21 mouse cellular contexts compared by ENCODE assay signal in genomic region chr1:167116733-167117132, GRCm38 (mm10).
DNase-seq lines count a peak whose midpoint lies in the region; ATAC-seq and TF ChIP-seq lines count a peak whose summit lies in the region.
"Had no signal": no experiment of that assay in that cellular context is flagged by ENCODE, and none has a peak within 500 bp of the region (broad histone marks: within the 10 kb centered on the region; RNA-seq: fewer than 3 reads in every experiment).

No protein-coding gene starts in this region.

- 81% methylated on average over 3 of the region's 3 CpGs for WGBS in hindbrain, embryonic 11.5 days
- WGBS in hindbrain, embryonic 16.5 days = 49% methylated on average over 3 of the region's 3 CpGs
- 71% methylated on average over 3 of the region's 3 CpGs for WGBS in midbrain, embryonic 13.5 days
- 62% methylated on average over 3 of the region's 3 CpGs for WGBS in midbrain, postnatal 0 days
- 30% methylated on average over 3 of the region's 3 CpGs for WGBS in forebrain, embryonic 16.5 days
- WGBS in heart, adult 2 months = 71% methylated on average over 3 of the region's 3 CpGs

- no peak for TF ChIP-seq POLR2A in heart, adult 2 months (IDR thresholded peaks at IDR 0.05; ENCODE audit: insufficient read depth, low read depth, low read length)

- 0 out of 2 replicates have a peak, but pooled peaks have one; percentile 15 for ATAC-seq in hindbrain, embryonic 11.5 days (ENCODE audit: low FRiP score)
- ATAC-seq in hindbrain, embryonic 16.5 days = no peak
- ATAC-seq in midbrain, embryonic 13.5 days = no peak
- no peak for ATAC-seq in midbrain, postnatal 0 days (ENCODE audit: low FRiP score)
- peak; percentile 66 for ATAC-seq in forebrain, embryonic 16.5 days
- ATAC-seq: activated CD4-positive, CD25-positive, alpha-beta regulatory T cell, adult 4 months; intestine, embryonic 15.5 days; Patski had no signal

- H3K9ac ChIP-seq in hindbrain, embryonic 11.5 days (ENCODE audit: low read depth, low read length) = no peak overlapping the region
- no peak overlapping the region for H3K9ac ChIP-seq in hindbrain, embryonic 16.5 days (ENCODE audit: low read depth, low read length)
- no peak overlapping the region for H3K9ac ChIP-seq in midbrain, embryonic 13.5 days (replicated peaks)
- H3K9ac ChIP-seq in midbrain, postnatal 0 days (replicated peaks; ENCODE audit: low read length, poor library complexity, severe bottlenecking) = no peak overlapping the region
- no peak overlapping the region for H3K9ac ChIP-seq in forebrain, embryonic 16.5 days (replicated peaks; ENCODE audit: low read depth, low read length)
- no peak overlapping the region for H3K9ac ChIP-seq in heart, adult 2 months (ENCODE audit: low read depth, low read length)
- H3K9ac ChIP-seq: embryonic facial prominence, embryonic 15.5 days; intestine, embryonic 15.5 days had no signal

- no peaks in the 10 kb centered on the region for H3K27me3 ChIP-seq in hindbrain, embryonic 11.5 days (ENCODE audit: control insufficient read depth, insufficient read depth, low read length)
- H3K27me3 ChIP-seq in hindbrain, embryonic 16.5 days (replicated peaks; ENCODE audit: control insufficient read depth, insufficient read depth, low read length) = no peaks in the 10 kb centered on the region
- no peaks in the 10 kb centered on the region for H3K27me3 ChIP-seq in midbrain, embryonic 13.5 days
- no peaks in the 10 kb centered on the region for H3K27me3 ChIP-seq in midbrain, postnatal 0 days (ENCODE audit: insufficient read depth, low read length)
- no peaks in the 10 kb centered on the region for H3K27me3 ChIP-seq in forebrain, embryonic 16.5 days (replicated peaks; ENCODE audit: control insufficient read depth, insufficient read depth, low read length)
- no peaks in the 10 kb centered on the region for H3K27me3 ChIP-seq in heart, adult 2 months (ENCODE audit: control insufficient read depth, insufficient read depth, low read length)
- H3K27me3 ChIP-seq: embryonic facial prominence, embryonic 15.5 days; intestine, embryonic 15.5 days had no signal

- no peaks in the 10 kb centered on the region for H3K36me3 ChIP-seq in hindbrain, embryonic 11.5 days (ENCODE audit: control insufficient read depth, insufficient read depth, low read length)
- H3K36me3 ChIP-seq in hindbrain, embryonic 16.5 days (ENCODE audit: control insufficient read depth, insufficient read depth, low read length) = no peaks in the 10 kb centered on the region
- H3K36me3 ChIP-seq in midbrain, embryonic 13.5 days = no peaks in the 10 kb centered on the region
- H3K36me3 ChIP-seq in midbrain, postnatal 0 days (ENCODE audit: insufficient read depth, low read length) = no peaks in the 10 kb centered on the region
- no peaks in the 10 kb centered on the region for H3K36me3 ChIP-seq in forebrain, embryonic 16.5 days (ENCODE audit: control insufficient read depth, insufficient read depth)
- no peaks in the 10 kb centered on the region for H3K36me3 ChIP-seq in heart, adult 2 months (ENCODE audit: control insufficient read depth, insufficient read depth, low read length)
- H3K36me3 ChIP-seq: embryonic facial prominence, embryonic 15.5 days; heart, embryonic 10.5 days; intestine, embryonic 15.5 days had no signal

- no peak for TF ChIP-seq CTCF in midbrain, postnatal 0 days (IDR thresholded peaks at IDR 0.05)
- no peak for TF ChIP-seq CTCF in heart, adult 2 months (IDR thresholded peaks at IDR 0.05)

- intact Hi-C loops in heart, adult 2 months (cut with DNase I) = no loop called here

- H3K4me1 ChIP-seq in hindbrain, embryonic 11.5 days (replicated peaks; ENCODE audit: control insufficient read depth, insufficient read depth, low read length) = peaks cover 2% of the 10 kb centered on the region; the same call in 1 of the 2 replicates
- peaks cover 11% of the 10 kb centered on the region for H3K4me1 ChIP-seq in hindbrain, embryonic 16.5 days (ENCODE audit: control insufficient read depth, insufficient read depth, low read depth, low read length)
- H3K4me1 ChIP-seq in midbrain, embryonic 13.5 days (replicated peaks) = peaks cover 39% of the 10 kb centered on the region
- H3K4me1 ChIP-seq in midbrain, postnatal 0 days (ENCODE audit: insufficient read depth, low read length) = no peaks in the 10 kb centered on the region; the same call in 1 of the 2 replicates
- H3K4me1 ChIP-seq in forebrain, embryonic 16.5 days (replicated peaks; ENCODE audit: control insufficient read depth, insufficient read depth, low read length) = peaks cover 41% of the 10 kb centered on the region
- no peaks in the 10 kb centered on the region for H3K4me1 ChIP-seq in heart, adult 2 months (ENCODE audit: control insufficient read depth, insufficient read depth, low read length)
- H3K4me1 ChIP-seq: embryonic facial prominence, embryonic 15.5 days; heart, embryonic 10.5 days; intestine, embryonic 15.5 days had no signal

- H3K4me3 ChIP-seq in hindbrain, embryonic 11.5 days (ENCODE audit: low read depth, low read length) = no peak overlapping the region
- no peak overlapping the region for H3K4me3 ChIP-seq in hindbrain, embryonic 16.5 days (ENCODE audit: low read length)
- H3K4me3 ChIP-seq in midbrain, embryonic 13.5 days (replicated peaks) = no peak overlapping the region
- no peak overlapping the region for H3K4me3 ChIP-seq in midbrain, postnatal 0 days (ENCODE audit: low read depth, low read length)
- H3K4me3 ChIP-seq in forebrain, embryonic 16.5 days (replicated peaks; ENCODE audit: low read length) = no peak overlapping the region
- no peak overlapping the region for H3K4me3 ChIP-seq in heart, adult 2 months
- H3K4me3 ChIP-seq: embryonic facial prominence, embryonic 15.5 days; erythroblast, embryonic 14.5 days; heart, embryonic 10.5 days; intestine, embryonic 15.5 days had no signal

- H3K9me3 ChIP-seq in hindbrain, embryonic 11.5 days (ENCODE audit: control insufficient read depth, low read length) = no peaks in the 10 kb centered on the region
- H3K9me3 ChIP-seq in hindbrain, embryonic 16.5 days (ENCODE audit: control insufficient read depth, low read length) = no peaks in the 10 kb centered on the region
- no peaks in the 10 kb centered on the region for H3K9me3 ChIP-seq in midbrain, embryonic 13.5 days
- no peaks in the 10 kb centered on the region for H3K9me3 ChIP-seq in midbrain, postnatal 0 days (ENCODE audit: low read length)
- no peaks in the 10 kb centered on the region for H3K9me3 ChIP-seq in forebrain, embryonic 16.5 days (ENCODE audit: control insufficient read depth, low read length)
- H3K9me3 ChIP-seq: embryonic facial prominence, embryonic 15.5 days; heart, embryonic 10.5 days; intestine, embryonic 15.5 days had no signal

- no peak overlapping the region for H3K27ac ChIP-seq in hindbrain, embryonic 11.5 days (ENCODE audit: low read depth, low read length)
- no peak overlapping the region for H3K27ac ChIP-seq in hindbrain, embryonic 16.5 days (ENCODE audit: low read depth, low read length)
- H3K27ac ChIP-seq in midbrain, embryonic 13.5 days = peak overlapping the region; percentile 67
- H3K27ac ChIP-seq in midbrain, postnatal 0 days (ENCODE audit: low read depth, low read length) = no peak overlapping the region
- H3K27ac ChIP-seq in forebrain, embryonic 16.5 days (ENCODE audit: low read length) = peak overlapping the region; percentile 60
- H3K27ac ChIP-seq in heart, adult 2 months = no peak overlapping the region
- H3K27ac ChIP-seq: embryonic facial prominence, embryonic 15.5 days; heart, embryonic 10.5 days; intestine, embryonic 15.5 days had no signal

- no peak for DNase-seq in hindbrain, embryonic 11.5 days (ENCODE audit: low spot score)
- DNase-seq in midbrain, postnatal 0 days (ENCODE audit: low spot score) = no peak
- DNase-seq in brain, embryonic 18.5 days (ENCODE audit: low read depth, low spot score) = peak; percentile 65
- DNase-seq in heart, adult 2 months = no peak
- DNase-seq: adrenal gland, postnatal 14 days; cerebellum, adult 2 months; cerebellum, postnatal 10 days; embryo, embryonic 11 days; gastrocnemius, postnatal 36 days; heart, postnatal 10 days; heart, postnatal 4 days; kidney, adult 18-20 months had no signal

- no peaks in the 10 kb centered on the region for H3K79me2 ChIP-seq in heart, adult 2 months (replicated peaks; ENCODE audit: control insufficient read depth, insufficient read depth, low read length)

- TF ChIP-seq EP300 in heart, adult 2 months (IDR thresholded peaks at IDR 0.05; ENCODE audit: insufficient read depth, low read depth, low read length) = no peak

- H3K4me2 ChIP-seq in hindbrain, embryonic 11.5 days (replicated peaks; ENCODE audit: low read depth, low read length) = no peak overlapping the region
- no peak overlapping the region for H3K4me2 ChIP-seq in hindbrain, embryonic 16.5 days (ENCODE audit: low read length)
- no peak overlapping the region for H3K4me2 ChIP-seq in midbrain, embryonic 13.5 days (replicated peaks)
- no peak overlapping the region for H3K4me2 ChIP-seq in midbrain, postnatal 0 days (ENCODE audit: low read depth, low read length, poor library complexity, severe bottlenecking)
- H3K4me2 ChIP-seq in forebrain, embryonic 16.5 days (ENCODE audit: low read length) = no peak overlapping the region
- H3K4me2 ChIP-seq: embryonic facial prominence, embryonic 15.5 days; intestine, embryonic 15.5 days had no signal

Comparison
In these comparisons a context has a peak if more than half of its experiments do, and no peak if none do; other contexts are left out.
1. ATAC-seq: peak in hindbrain, embryonic 11.5 days (single experiment) and forebrain, embryonic 16.5 days (single experiment); none in hindbrain, embryonic 16.5 days (single experiment), midbrain, embryonic 13.5 days (single experiment) and midbrain, postnatal 0 days (single experiment).
2. H3K27ac ChIP-seq: peak in midbrain, embryonic 13.5 days (single experiment) and forebrain, embryonic 16.5 days (single experiment); none in hindbrain, embryonic 11.5 days (single experiment), hindbrain, embryonic 16.5 days (single experiment), midbrain, postnatal 0 days (single experiment) and heart, adult 2 months (single experiment).